Mouse (Mus musculus): ENCODE results near the gene Sparc.

- no peak for TF ChIP-seq CTCF (IDR thresholded peaks at IDR 0.05; ENCODE audit: low read depth, low read length)
- no peak for TF ChIP-seq POLR2A (IDR thresholded peaks at IDR 0.05; ENCODE audit: borderline replicate concordance, low read depth, low read length)
These were observed 41.7 kb upstream of the Sparc start for GRCm38 (mm10) chr11:55464707-55465106.

Measured in bone marrow macrophage, adult 2 months (primary cell).